Mouse (Mus musculus): ENCODE data around the gene Clasrp. TPM values are rescaled to one million over a fixed set of nuclear protein-coding genes. Genes with fewer than 3 reads are reported as not detected.

Gene Clasrp
- polyA plus RNA-seq, 2 experiments: 7.5 to 21.3 TPM

DNA sequence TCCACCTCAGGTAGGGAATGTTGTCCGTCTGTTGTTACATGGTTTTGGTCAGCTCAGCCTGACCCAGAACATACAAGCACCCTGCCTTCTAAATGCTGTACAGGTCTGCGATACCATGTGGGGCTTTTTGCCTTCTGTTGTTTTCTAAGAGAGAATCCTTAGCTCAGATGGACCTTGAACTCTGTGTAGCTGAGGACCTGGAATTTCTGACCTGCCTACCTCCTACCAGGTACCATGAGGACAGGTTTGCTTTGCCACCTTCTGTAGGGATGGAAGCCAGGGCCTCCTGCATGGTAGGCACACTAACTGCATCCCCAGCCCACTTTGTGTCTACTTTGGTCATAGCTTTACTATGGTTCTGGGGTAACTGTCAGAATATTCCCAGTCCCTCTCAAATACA lies 38.5 kb downstream of the Clasrp start:
- no peaks in the 10 kb centered on the region for H3K27me3 ChIP-seq (ENCODE audit: control insufficient read depth, insufficient read depth, low read length)
- ATAC-seq (ENCODE audit: insufficient read depth): no peak
- no peak overlapping the region for H3K4me2 ChIP-seq (ENCODE audit: low read depth)
- H3K4me1 ChIP-seq (replicated peaks; ENCODE audit: control insufficient read depth in 2 of 2, insufficient read depth in 2 of 2, low read length in 1 of 2): peaks cover 28 to 29% of the 10 kb centered on the region in 2 experiments
- H3K9ac ChIP-seq (replicated peaks): no peak overlapping the region
- peaks cover 4% of the 10 kb centered on the region for H3K9me3 ChIP-seq (ENCODE audit: control insufficient read depth, low read length)
- peaks cover 25% of the 10 kb centered on the region for H3K36me3 ChIP-seq (replicated peaks; ENCODE audit: control insufficient read depth, insufficient read depth, low read depth)
- 89% methylated on average over 2 of the region's 2 CpGs for WGBS (ENCODE audit: insufficient replicate concordance)
- H3K4me3 ChIP-seq (ENCODE audit: insufficient read depth in 1 of 2, low read depth in 2 of 2, low read length in 2 of 2): no peak overlapping the region
- no peak for TF ChIP-seq EP300 (IDR thresholded peaks at IDR 0.05; ENCODE audit: low read depth)
- TF ChIP-seq CTCF (IDR thresholded peaks at IDR 0.05; ENCODE audit: low read depth): no peak
- DNase-seq (ENCODE audit: low read depth in 3 of 3, low spot score in 3 of 3): no peak
- peak overlapping the region; percentile 44 for H3K27ac ChIP-seq

DNA sequence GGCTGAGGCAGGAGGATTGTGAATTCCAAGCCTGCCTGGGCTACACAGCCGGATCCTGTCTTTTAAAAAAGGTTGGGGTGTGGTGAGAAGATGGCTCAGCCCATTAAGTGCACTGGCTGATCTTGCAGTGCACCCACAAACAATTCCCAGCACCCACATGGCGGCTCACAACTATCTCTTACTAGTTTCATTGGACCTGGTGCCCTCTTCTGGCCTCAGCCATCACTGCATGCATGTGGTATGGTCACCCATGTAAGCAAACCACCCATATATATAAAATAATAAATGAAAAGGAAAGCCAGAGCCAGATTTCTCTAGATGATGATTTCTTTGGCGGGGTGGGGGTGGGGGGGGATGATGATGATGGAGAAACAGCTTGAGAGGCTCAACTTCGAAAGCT lies 39.8 kb downstream of the Clasrp start:
- WGBS (ENCODE audit: insufficient replicate concordance): 83% methylated on average over 4 of the region's 4 CpGs
- Histone ChIP-seq H3K9me3 (ENCODE audit: control insufficient read depth, low read length) (peaks cover 4% of the 10 kb centered on the region), H3K27me3 (ENCODE audit: control insufficient read depth, insufficient read depth, low read length) (no peaks in the 10 kb centered on the region), H3K4me1 (replicated peaks; ENCODE audit: control insufficient read depth in 2 of 2, insufficient read depth in 2 of 2, low read length in 1 of 2) (peaks cover 32 to 38% of the 10 kb centered on the region in 2 experiments), H3K4me3 (ENCODE audit: insufficient read depth in 1 of 2, low read depth in 2 of 2, low read length in 2 of 2) (peak overlapping the region in 1 of 2 experiments; percentile 95; a peak in 2 of 4 replicates), H3K36me3 (replicated peaks; ENCODE audit: control insufficient read depth, insufficient read depth, low read depth) (peaks cover 17% of the 10 kb centered on the region), H3K4me2 (ENCODE audit: low read depth) (peak overlapping the region; percentile 94), H3K9ac (replicated peaks) (peak overlapping the region; percentile 94), H3K27ac (peak overlapping the region; percentile 97)
- peak; percentile 49; the same call in 1 of the 2 replicates for TF ChIP-seq CTCF (IDR thresholded peaks at IDR 0.05; ENCODE audit: low read depth)
- no peak for TF ChIP-seq EP300 (IDR thresholded peaks at IDR 0.05; ENCODE audit: low read depth)
- ATAC-seq (ENCODE audit: insufficient read depth) (no peak), DNase-seq (ENCODE audit: low read depth in 3 of 3, low spot score in 3 of 3) (no peak)

DNA sequence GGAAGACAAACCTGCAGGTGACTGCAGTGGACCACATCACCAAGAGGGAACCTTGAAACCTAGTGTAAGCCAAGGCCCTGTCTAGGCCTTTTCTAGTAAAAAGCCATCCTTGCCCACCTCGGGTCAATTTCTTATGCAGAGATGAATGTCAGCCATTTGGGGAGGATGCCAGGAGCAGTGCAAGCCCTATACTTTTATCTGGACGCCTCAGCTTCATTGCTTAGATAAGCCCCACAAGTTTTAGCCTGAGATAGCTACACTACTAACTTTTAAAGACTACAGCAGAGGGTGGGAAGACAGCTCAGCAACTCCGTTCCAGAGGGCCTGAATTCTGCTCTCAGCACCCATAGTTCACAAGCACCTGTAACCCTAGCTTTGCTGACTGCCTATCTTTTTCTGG lies 40.4 kb downstream of the Clasrp start:
- H3K9me3 ChIP-seq (ENCODE audit: control insufficient read depth, low read length): peaks cover 4% of the 10 kb centered on the region
- ATAC-seq (ENCODE audit: insufficient read depth): peak; percentile 80
- H3K4me2 ChIP-seq (ENCODE audit: low read depth): peak overlapping the region; percentile 94
- peaks cover 16% of the 10 kb centered on the region for H3K36me3 ChIP-seq (replicated peaks; ENCODE audit: control insufficient read depth, insufficient read depth, low read depth)
- peak overlapping the region; percentile 94 for H3K9ac ChIP-seq (replicated peaks)
- TF ChIP-seq EP300 (IDR thresholded peaks at IDR 0.05; ENCODE audit: low read depth) (peak; percentile 93), CTCF (IDR thresholded peaks at IDR 0.05; ENCODE audit: low read depth) (no peak)
- 18% methylated on average over 3 of the region's 3 CpGs for WGBS (ENCODE audit: insufficient replicate concordance)
- peak; percentile 80 to 83 (median 82) for DNase-seq (ENCODE audit: low read depth in 3 of 3, low spot score in 3 of 3)
- H3K4me3 ChIP-seq (ENCODE audit: insufficient read depth in 1 of 2, low read depth in 2 of 2, low read length in 2 of 2): peak overlapping the region; percentile 3 to 95; a peak in 2 of 4 replicates
- H3K27me3 ChIP-seq (ENCODE audit: control insufficient read depth, insufficient read depth, low read length): no peaks in the 10 kb centered on the region
- H3K27ac ChIP-seq: peak overlapping the region; percentile 97
- H3K4me1 ChIP-seq (replicated peaks; ENCODE audit: control insufficient read depth in 2 of 2, insufficient read depth in 2 of 2, low read length in 1 of 2): peaks cover 35 to 43% of the 10 kb centered on the region in 2 experiments

DNA sequence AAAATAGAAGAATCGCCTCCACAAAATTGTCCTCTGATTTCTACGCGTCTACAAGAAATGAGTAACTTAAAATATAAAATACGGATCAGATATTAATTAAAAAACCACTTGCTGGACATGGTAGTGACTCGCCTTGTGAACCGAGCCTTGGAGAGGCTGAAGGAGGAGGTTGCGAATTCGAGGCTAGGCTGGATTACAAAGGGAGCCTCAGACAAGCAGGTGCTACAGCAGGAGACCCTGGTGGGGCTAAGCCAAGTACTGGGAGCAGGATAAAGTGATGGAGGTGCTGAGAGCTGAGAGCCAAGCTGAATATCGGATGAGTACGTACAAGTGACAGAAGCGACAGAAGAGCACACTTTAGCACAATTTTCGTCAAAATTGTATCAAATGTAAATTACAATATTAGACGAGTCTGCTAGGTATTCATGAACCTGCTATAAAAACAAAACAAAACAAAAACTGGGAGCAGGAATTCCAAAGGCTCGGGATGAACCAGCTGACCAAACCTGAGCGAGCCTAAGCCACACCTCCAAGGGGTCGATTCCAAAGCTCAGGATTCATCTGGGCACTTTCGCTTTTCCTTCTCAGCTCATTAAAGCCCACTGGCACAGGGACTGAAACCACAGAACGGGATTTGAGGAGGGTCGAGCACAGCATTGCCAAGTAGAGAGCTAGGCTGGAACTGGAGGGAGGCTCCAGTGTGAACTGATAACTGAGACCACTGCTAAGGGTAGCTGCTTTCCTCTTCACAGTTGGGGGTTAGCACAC lies 41.5 kb downstream of the Clasrp start, which contains the start of gene Ppp1r37:
Ppp1r37 (minus strand) TSS at position 434 of the 768 bp plus-strand sequence.
- WGBS (ENCODE audit: insufficient replicate concordance): 5% methylated on average over 19 of the region's 19 CpGs

More for the DNA sequence above, 41.5 kb downstream of the Clasrp start, which contains the start of gene Ppp1r37:
- no peak for TF ChIP-seq CTCF (IDR thresholded peaks at IDR 0.05; ENCODE audit: low read depth)
- TF ChIP-seq EP300 (IDR thresholded peaks at IDR 0.05; ENCODE audit: low read depth): no peak
- Histone ChIP-seq H3K4me1 (replicated peaks; ENCODE audit: control insufficient read depth in 2 of 2, insufficient read depth in 2 of 2, low read length in 1 of 2) (peaks cover 43 to 54% of the 10 kb centered on the region in 2 experiments), H3K27me3 (ENCODE audit: control insufficient read depth, insufficient read depth, low read length) (no peaks in the 10 kb centered on the region), H3K4me3 (ENCODE audit: insufficient read depth in 1 of 2, low read depth in 2 of 2, low read length in 2 of 2) (peak within 1 kb of the TSS; percentile 95 to 96), H3K36me3 (replicated peaks; ENCODE audit: control insufficient read depth, insufficient read depth, low read depth) (peaks cover 22% of the 10 kb centered on the region), H3K27ac (peak within 1 kb of the TSS; percentile 97), H3K9ac (replicated peaks) (peak within 1 kb of the TSS; percentile 94), H3K4me2 (ENCODE audit: low read depth) (peak within 1 kb of the TSS; percentile 94), H3K9me3 (ENCODE audit: control insufficient read depth, low read length) (peaks cover 4% of the 10 kb centered on the region)
- ATAC-seq (ENCODE audit: insufficient read depth) (no peak), DNase-seq (ENCODE audit: low read depth in 3 of 3, low spot score in 3 of 3) (no peak)
